Mouse (Mus musculus) limb, embryonic 11.5 days (tissue): ENCODE measurements around the gene Ly75. TPM values are rescaled to one million over a fixed set of nuclear protein-coding genes. Genes with fewer than 3 reads are reported as not detected.

Source experiments
- ATAC-seq: fragments of 200-750 bp; cut with Nextera tagmentation; 2 replicates; pipeline ENCODE4 v1.8.0; 2017; ENCODE audit warnings: low read depth; ENCODE audit not compliant: insufficient number of reproducible peaks, low FRiP score, low TSS enrichment
- DNase-seq: peaks from one replicate; pipeline ENCODE4 v3.0.0-alpha.2; 2015; ENCODE audit warnings: low spot score
- H3K27ac ChIP-seq: fragments of 300-500 bp; sonication (generic); replicated peaks from 2 replicates; pipeline ENCODE4 v1.5.1; 2014; ENCODE audit warnings: low read depth, mild to moderate bottlenecking, low read length
- H3K27me3 ChIP-seq: fragments of 300-500 bp; sonication (generic); 2 replicates; pipeline ENCODE4 v1.6.1; 2014; ENCODE audit warnings: mild to moderate bottlenecking, low read length, mixed read lengths; ENCODE audit not compliant: control insufficient read depth, insufficient read depth
- H3K36me3 ChIP-seq: fragments of 300-500 bp; sonication (generic); 2 replicates; pipeline ENCODE4 v1.6.1; 2014; ENCODE audit warnings: mild to moderate bottlenecking, low read length, moderate library complexity, mixed read lengths; ENCODE audit not compliant: control insufficient read depth, insufficient read depth
- H3K4me1 ChIP-seq: fragments of 300-500 bp; sonication (generic); 2 replicates; pipeline ENCODE4 v1.6.1; 2014; ENCODE audit warnings: low read length, mixed read lengths; ENCODE audit not compliant: control insufficient read depth, insufficient read depth
- H3K4me2 ChIP-seq: fragments of 300-500 bp; sonication (generic); 2 replicates; pipeline ENCODE4 v1.6.1; 2014; ENCODE audit warnings: low read depth, mild to moderate bottlenecking, moderate library complexity; ENCODE audit not compliant: severe bottlenecking
- H3K4me3 ChIP-seq: fragments of 300-500 bp; sonication (generic); 2 replicates; pipeline ENCODE4 v1.5.1; 2014; ENCODE audit warnings: low read depth, low read length
- H3K9ac ChIP-seq: fragments of 300-500 bp; sonication (generic); 2 replicates; pipeline ENCODE4 v1.6.1; 2014; ENCODE audit warnings: mild to moderate bottlenecking, low read length
- H3K9me3 ChIP-seq: fragments of 300-500 bp; sonication (generic); 2 replicates; pipeline ENCODE4 v1.6.1; 2016; ENCODE audit warnings: low read length; ENCODE audit not compliant: control insufficient read depth
- WGBS: fragments of 180-500 bp; shearing (Covaris S2); extraction: QIAGEN DNeasy Blood & Tissue Kit; methylation state at CpG from one replicate; pipeline ENCODE4 v1.1.7; 2014; 5-methylcytosine and 5-hydroxymethylcytosine counted together
- polyA plus RNA-seq: library from polyadenylated mRNA; unstranded; fragments of >200 nt; fragmentation: Nextera tagmentation; extraction: Ambion mirVana; gene quantifications from 2 replicates; pipeline ENCODE4 v1.2.1, GENCODE M21; 2014

Ly75 gene
- polyA plus RNA-seq, 1 experiment from 2014 or later: 6.3 TPM

DNA sequence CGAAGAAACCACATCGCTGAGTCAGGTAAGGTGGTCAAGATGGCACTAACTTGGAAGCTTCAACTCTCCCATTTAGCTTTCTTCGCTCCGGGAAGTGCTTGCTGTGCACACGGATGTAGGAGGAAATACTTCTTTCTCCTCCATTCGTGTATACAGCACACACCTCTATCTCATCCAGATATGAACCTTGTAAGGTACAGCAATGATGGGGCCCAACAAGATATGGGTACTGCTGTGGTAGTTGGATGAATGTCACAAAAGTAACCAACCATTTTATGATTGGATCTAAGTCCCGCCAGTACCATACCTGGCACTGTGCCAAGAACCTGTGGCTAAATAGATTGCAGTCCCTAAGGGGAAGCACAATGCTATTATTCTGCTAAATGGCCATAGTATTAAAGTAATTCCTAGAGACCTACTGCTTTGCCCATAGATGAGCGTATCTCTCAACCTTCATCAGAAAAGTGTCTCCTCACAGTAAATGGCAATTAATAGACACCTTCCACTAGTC, 97.9 kb downstream of the Ly75 start:
- ATAC-seq: no peak
- 94% methylated on average over 8 of the region's 8 CpGs for WGBS
- Histone ChIP-seq H3K27ac (no peak overlapping the region), H3K36me3 (no peaks in the 10 kb centered on the region), H3K4me1 (0 out of 2 replicates have a peak, but pooled peaks cover 7% of the 10 kb centered on the region), H3K4me2 (no peak overlapping the region), H3K4me3 (no peak overlapping the region), H3K9me3 (no peaks in the 10 kb centered on the region), H3K27me3 (no peaks in the 10 kb centered on the region), H3K9ac (no peak overlapping the region)
- no peak for DNase-seq

DNA sequence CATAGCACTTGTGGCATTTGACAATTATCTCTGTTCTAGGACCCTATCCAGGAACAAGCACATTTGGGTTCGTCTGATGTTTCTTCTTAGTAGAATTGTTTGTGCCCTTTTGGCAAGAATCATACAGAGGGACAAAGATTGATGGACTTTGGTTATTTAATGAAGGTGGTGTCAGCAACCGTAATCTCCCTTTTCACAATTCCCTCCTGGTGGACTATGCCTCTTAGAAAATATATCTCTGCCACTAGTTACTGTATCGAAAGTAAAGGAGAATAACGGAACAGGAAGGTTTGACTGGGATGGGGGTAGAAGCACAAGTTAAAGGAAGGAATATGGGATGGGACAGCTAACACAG, 98.7 kb downstream of the Ly75 start, which contains the start of gene Cd302:
Gene Cd302, minus strand, starts transcription at position 22 of the 355 bp plus-strand sequence.
- Histone ChIP-seq H3K27me3 (no peaks in the 10 kb centered on the region), H3K27ac (no peak within 1 kb of the TSS), H3K4me3 (peak within 1 kb of the TSS; percentile 46), H3K9ac (peak within 1 kb of the TSS; percentile 73), H3K4me2 (peak within 1 kb of the TSS; percentile 81), H3K9me3 (no peaks in the 10 kb centered on the region), H3K36me3 (no peaks in the 10 kb centered on the region), H3K4me1 (0 out of 2 replicates have a peak, but pooled peaks cover 7% of the 10 kb centered on the region)
- ATAC-seq: no peak
- 57% methylated on average over 4 of the region's 4 CpGs for WGBS
- DNase-seq: no peak

DNA sequence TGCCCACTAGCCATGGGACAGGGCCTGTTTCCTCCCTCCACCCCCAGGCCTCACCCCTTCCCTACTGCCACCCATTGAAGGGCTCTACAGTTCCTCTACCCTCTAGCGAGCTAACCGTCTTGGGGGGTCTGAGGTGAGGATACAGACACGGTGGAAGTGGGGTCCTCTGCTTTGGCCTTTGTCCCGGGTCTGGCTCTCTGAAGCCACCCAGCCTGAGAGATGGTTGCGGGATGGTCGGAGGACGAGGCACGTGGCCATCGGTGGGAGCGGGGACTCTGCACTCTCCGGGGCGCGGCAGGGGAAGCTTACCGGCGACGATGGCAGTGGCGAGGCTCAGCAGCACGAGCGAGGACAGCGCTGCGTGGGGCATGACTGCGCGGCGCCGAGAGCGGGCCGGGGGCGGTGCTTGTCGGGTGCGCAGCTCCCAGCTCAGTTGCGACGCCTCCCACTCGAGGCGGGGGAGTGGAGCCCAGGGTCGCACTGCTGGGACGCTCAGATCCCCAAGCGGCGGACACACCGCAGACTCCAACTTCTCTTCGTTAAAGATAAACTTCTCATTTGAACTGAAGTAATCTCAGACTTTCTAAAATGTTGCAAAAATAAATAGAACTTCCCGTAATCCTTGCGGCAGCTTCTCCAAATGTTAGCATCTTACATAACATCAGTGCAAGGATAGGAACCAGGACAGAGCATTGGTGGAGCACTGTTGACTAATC, 99.2 kb downstream of the Ly75 start:
- Histone ChIP-seq H3K9me3 (no peaks in the 10 kb centered on the region), H3K4me1 (0 out of 2 replicates have a peak, but pooled peaks cover 7% of the 10 kb centered on the region), H3K27me3 (no peaks in the 10 kb centered on the region), H3K36me3 (no peaks in the 10 kb centered on the region), H3K4me2 (peak overlapping the region; percentile 81), H3K9ac (peak overlapping the region; percentile 73), H3K4me3 (peak overlapping the region; percentile 46), H3K27ac (no peak overlapping the region)
- WGBS: 2% methylated on average over 42 of the region's 42 CpGs
- DNase-seq (peak; percentile 79), ATAC-seq (peak; percentile 84)

DNA sequence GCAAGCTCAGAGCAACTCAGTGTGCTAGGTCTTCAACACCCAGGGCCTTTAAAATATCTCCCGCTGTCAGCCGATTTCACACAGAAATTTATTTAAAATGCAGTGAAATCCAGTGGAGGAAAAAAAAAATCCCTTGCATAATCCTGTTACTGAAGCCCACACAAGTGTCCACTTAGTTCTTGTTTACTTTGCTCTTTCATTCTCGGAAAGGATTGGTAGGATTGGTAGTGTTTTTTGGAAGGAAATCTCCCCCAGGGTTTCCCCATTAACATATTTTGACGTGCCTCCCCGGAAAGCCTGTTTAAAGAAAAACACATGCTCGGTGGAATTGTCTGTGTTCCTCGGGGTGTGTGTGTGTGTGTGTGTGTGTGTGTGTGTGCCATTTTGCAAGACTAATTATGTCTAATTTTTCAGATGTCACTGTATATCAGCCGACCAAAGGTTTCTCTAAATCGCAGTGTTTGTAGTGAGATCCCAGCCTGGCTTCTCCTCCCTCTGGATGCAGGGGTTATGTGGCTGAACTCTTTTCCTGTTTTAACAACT, 99.8 kb downstream of the Ly75 start:
- no peak for DNase-seq
- Histone ChIP-seq H3K4me2 (peak overlapping the region; percentile 81), H3K36me3 (no peaks in the 10 kb centered on the region), H3K27me3 (no peaks in the 10 kb centered on the region), H3K9me3 (no peaks in the 10 kb centered on the region), H3K27ac (no peak overlapping the region), H3K4me1 (0 out of 2 replicates have a peak, but pooled peaks cover 7% of the 10 kb centered on the region), H3K9ac (peak overlapping the region; percentile 73), H3K4me3 (peak overlapping the region; percentile 46)
- WGBS: 9% methylated on average over 9 of the region's 9 CpGs
- 0 out of 2 replicates have a peak, but pooled peaks have one; percentile 61 for ATAC-seq

DNA sequence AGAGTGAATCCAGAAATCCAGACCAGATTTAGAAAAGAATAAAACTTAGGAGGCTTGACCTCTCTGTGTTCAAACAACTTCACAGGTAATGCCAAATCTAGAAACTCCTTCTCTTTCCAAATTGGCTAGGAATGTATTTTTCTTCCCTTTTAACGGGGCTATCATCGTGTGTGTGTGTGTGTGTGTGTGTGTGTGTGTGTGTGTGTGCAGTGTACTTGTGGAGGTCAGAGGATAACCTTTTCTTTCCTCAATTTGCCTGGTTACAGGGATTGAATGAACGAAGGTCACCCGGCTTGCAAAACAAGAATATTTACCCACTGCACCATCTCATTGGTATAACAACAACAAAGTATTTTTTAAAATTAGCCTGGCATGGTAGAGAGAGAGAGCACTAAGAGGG, 100.5 kb downstream of the Ly75 start:
- Histone ChIP-seq H3K4me1 (0 out of 2 replicates have a peak, but pooled peaks cover 7% of the 10 kb centered on the region), H3K27ac (no peak overlapping the region), H3K4me3 (no peak overlapping the region), H3K36me3 (no peaks in the 10 kb centered on the region), H3K4me2 (peak overlapping the region; percentile 81; the same call in 1 of the 2 replicates), H3K27me3 (no peaks in the 10 kb centered on the region), H3K9ac (no peak overlapping the region), H3K9me3 (no peaks in the 10 kb centered on the region)
- ATAC-seq (no peak), DNase-seq (no peak)
- WGBS: 70% methylated on average over 4 of the region's 4 CpGs

DNA sequence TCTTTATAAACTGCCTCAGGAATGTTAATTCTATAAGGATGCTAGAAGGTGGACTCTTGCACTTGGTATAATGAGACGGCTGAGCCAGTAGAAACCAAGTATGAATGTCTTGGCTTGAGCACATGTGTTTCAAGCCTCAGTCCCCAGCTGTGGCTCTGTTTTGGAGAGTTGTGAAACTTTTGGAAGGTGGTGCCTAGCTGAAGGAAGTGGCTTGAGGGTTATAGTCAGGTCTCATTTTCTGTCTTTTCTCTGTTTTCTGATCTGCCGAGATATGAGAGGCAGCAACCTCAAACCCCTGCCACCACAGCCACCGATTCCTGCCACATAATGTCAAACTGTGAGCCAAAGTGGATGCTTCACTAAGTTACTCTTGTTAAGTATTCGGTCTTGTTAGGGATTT, 104.5 kb downstream of the Ly75 start:
- no peaks in the 10 kb centered on the region for H3K27me3 ChIP-seq
- H3K36me3 ChIP-seq: no peaks in the 10 kb centered on the region
- no peaks in the 10 kb centered on the region for H3K9me3 ChIP-seq
- no peak overlapping the region for H3K9ac ChIP-seq
- ATAC-seq: no peak
- H3K27ac ChIP-seq: no peak overlapping the region
- no peak for DNase-seq
- 91% methylated on average over 4 of the region's 4 CpGs for WGBS
- H3K4me2 ChIP-seq: no peak overlapping the region
- H3K4me1 ChIP-seq: 0 out of 2 replicates have a peak, but pooled peaks cover 7% of the 10 kb centered on the region
- no peak overlapping the region for H3K4me3 ChIP-seq

DNA sequence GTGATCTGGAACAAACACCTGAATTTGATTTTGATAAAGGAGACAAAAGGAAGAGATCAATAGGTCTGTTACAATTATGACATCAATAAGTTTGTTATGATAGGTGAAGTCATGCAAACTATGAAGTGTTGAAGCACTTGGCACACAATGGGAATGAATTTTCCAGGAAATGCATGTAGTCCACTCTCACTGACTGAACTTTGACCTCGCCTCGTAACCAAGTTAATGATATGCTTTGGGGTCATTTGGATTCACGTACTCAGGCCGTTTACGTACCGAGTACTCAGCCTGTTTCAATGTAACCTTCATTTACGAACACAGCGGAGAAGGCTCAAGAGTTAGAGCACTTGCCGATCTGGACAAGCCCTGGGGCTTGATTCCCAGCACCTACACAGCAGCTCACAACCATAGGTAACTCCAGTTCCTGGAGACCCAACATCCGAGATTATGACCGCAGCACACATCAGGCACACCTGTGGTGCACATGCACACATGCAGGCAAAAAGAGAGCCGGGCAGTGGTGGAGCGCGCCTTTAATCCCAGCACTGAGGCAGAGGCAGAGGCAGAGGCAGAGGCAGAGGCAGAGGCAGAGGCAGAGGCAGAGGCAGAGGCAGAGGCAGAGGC, 113.1 kb downstream of the Ly75 start:
- no peaks in the 10 kb centered on the region for H3K9me3 ChIP-seq
- no peak overlapping the region for H3K9ac ChIP-seq
- H3K27ac ChIP-seq: no peak overlapping the region
- 86% methylated on average over 14 of the region's 14 CpGs for WGBS
- DNase-seq: no peak
- no peak overlapping the region for H3K4me2 ChIP-seq
- 0 out of 2 replicates have a peak, but pooled peaks cover 2% of the 10 kb centered on the region for H3K36me3 ChIP-seq
- no peaks in the 10 kb centered on the region for H3K27me3 ChIP-seq
- no peak for ATAC-seq
- peaks cover 3% of the 10 kb centered on the region; the same call in 1 of the 2 replicates for H3K4me1 ChIP-seq
- no peak overlapping the region for H3K4me3 ChIP-seq

DNA sequence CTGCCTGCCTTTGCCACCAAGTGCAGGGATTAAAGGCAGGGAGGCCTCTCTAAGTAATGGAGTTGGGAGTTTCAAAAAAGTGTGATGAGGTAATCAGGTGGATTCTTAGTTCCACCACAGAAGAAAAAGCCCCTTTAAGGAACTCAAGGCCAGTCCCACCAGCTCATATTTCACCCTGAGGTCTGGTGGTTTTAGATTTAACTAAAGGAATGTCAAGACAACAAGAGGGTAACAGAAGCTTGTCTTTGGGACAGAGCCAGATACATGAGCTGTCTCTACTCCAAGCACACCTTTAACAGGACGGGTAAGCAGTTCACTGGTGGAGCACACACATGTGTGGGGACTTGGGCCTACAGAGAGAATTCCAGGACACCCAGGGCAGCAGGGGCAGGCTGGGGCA, 115.5 kb downstream of the Ly75 start:
- 48% methylated on average over 1 of the region's 1 CpGs for WGBS
- Histone ChIP-seq H3K4me1 (peaks cover 3% of the 10 kb centered on the region; the same call in 1 of the 2 replicates), H3K27me3 (no peaks in the 10 kb centered on the region), H3K9ac (no peak overlapping the region), H3K9me3 (no peaks in the 10 kb centered on the region), H3K4me2 (no peak overlapping the region), H3K4me3 (no peak overlapping the region), H3K36me3 (0 out of 2 replicates have a peak, but pooled peaks cover 2% of the 10 kb centered on the region), H3K27ac (no peak overlapping the region)
- no peak for ATAC-seq
- no peak for DNase-seq
